Mouse (Mus musculus) spleen, adult 2 months (tissue): ENCODE data around the gene Hace1.

Experiments used
- CTCF ChIP-seq: fragments of 200-500 bp; IDR thresholded peaks from 2 replicates; pipeline ENCODE4 v1.5.1; 2011; ENCODE audit warnings: mild to moderate bottlenecking, inconsistent platforms; ENCODE audit not compliant: insufficient read depth, insufficient read length, insufficient replicate concordance; ENCODE audit errors: extremely low read depth
- POLR2A ChIP-seq: fragments of 200-500 bp; IDR thresholded peaks from 2 replicates; pipeline ENCODE4 v1.6.1; 2011; ENCODE audit warnings: low read depth, low read length, inconsistent platforms

DNA sequence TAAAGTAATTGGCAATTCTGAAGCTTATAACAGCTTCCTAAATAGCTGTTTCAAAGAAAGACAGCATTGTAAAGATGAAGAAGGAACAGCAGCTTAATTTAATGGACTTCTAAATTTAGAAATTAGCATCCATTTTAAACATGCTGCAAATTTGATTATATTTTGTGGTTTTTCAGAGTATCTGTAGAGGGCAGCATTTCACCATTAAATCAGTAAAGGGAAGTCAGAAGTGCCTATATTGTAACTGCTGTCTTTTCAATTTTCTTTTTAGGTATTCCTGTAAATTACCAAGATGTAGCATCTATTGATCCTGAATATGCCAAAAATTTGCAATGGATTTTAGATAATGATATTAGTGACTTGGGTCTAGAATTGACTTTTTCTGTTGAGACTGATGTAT lies 99.2 kb downstream of the Hace1 start:
- TF ChIP-seq CTCF (no peak), POLR2A (no peak)
